Mouse (Mus musculus): ENCODE measurements around the gene Exoc3l.

DNA sequence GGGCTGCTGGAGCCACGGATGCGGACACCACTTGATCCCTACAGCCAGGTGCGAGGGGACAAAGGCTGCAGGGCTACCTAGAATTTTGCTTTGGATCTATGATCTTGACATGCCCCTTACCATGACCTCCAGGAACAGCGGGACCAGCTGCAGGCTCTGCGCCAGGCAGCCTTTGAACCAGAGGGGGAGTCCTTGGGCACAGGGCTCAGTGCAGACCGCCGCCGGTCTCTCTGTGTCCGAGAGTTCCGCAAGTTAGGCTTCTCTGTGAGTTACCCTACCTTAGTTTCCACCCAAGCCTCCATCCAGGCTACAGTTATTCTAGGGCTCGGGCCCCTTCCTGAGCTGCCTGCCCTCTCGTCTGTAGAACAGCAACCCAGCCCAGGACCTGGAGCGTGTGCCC is 11.8 kb upstream of the Exoc3l start:
- TF ChIP-seq GATA1 (IDR thresholded peaks at IDR 0.05; ENCODE audit: borderline replicate concordance, low read length), result no peak
- TF ChIP-seq CTCF (IDR thresholded peaks at IDR 0.05; ENCODE audit: low read depth, low read length), result no peak
- no peak for TF ChIP-seq POLR2AphosphoS5 (IDR thresholded peaks at IDR 0.05; ENCODE audit: insufficient replicate concordance, low read depth, low read length)
- no peak for TF ChIP-seq TAL1 (conservative IDR thresholded peaks at IDR 0.05; ENCODE audit: low read depth, low read length)
